Mouse (Mus musculus) regulatory T cell (primary cell): ENCODE results near the gene Blnk.

ENCODE experiments used
- in situ Hi-C: fragments of 300-600 bp; cut with MboI, MseI; formaldehyde crosslinking; loops from one replicate; pipeline ENCODE4 v1.15.1; 2025; ENCODE audit warnings: high pct_unique_total_duplicates

Gene Blnk

DNA sequence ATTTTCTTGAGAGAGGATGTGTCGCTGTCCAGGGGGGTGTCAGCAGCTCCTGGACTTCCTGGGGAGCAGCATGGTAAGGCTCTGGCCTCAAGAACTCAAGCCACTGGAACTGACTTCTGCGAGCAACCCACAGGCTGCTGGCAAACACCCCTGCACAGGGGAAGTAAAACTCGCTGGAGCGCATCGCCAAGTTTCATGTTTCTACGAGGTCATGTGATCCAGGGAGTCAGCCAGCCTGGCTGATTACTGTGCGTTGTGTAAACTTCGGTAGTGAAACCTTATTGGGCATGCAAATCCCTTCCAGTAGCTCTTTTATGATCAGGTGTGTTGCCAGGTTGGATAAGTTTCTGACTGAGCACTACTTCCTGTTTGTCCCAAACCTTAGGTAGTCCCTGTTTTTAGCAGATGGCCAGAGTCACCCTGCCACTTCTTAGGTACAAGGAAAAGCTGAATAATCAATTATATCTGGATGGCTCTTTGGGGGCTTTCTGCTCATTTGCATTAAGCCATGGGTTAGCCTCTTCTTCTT, at the start of gene Blnk:
TSS of gene Blnk (minus strand) at position 479 of the 529 bp plus-strand sequence.
- in situ Hi-C loops = no loop called here

DNA sequence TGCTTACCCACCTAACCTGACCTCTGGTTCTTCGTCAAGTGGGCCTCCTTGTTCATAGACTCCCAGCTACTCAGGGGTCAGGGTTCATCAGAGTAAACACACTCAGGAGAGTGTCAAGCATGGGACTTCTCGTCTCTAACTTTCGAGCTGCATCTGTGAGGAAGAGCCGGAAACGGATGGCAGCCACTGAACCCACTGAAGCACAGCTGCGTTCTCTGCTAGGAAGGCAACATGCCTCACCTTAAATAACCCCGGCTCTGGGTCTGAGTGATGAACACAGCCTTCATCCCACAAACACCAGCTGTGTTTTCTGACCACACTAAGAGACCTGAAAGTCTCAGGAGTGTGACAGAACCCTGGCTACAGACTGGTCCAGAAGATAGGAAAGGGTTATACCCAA, 44.8 kb upstream of the Blnk start:
- in situ Hi-C loops = no loop called here

DNA sequence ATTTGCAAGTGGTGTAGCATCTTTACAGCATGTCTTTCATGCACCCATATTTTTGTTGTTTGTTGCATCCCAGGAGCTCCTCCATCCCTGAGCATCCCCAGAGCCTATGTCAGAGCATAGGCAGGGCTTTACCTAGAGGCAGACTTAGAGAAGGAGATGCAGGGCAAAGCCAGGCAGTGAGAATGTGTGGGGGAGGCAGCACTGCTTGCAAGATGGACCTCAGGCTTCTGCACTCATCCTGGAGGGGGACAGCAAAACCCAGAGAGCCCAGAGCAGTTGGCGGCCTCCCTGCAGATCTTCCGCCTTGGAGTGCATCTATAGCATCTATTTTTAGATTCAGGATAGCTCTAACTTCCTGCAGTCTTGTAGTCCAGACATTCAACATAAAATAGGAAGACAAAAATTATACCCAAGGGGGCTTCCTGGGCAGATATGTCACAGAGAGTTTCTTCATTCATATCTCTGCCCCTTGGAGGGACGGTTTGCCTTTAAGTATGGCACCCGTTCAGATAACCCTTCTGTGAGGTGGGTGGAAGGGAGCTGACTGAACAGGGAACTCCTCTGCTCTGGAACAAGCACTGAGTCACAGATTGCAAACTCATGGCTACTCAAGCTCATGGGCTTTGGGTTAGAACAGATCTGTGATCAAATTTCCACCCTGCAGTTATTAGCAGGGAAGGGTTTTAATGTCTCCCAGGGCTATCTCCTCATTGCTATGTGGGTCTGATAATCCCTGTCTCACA, 41.6 kb upstream of the Blnk start:
- in situ Hi-C loops = no loop called here

DNA sequence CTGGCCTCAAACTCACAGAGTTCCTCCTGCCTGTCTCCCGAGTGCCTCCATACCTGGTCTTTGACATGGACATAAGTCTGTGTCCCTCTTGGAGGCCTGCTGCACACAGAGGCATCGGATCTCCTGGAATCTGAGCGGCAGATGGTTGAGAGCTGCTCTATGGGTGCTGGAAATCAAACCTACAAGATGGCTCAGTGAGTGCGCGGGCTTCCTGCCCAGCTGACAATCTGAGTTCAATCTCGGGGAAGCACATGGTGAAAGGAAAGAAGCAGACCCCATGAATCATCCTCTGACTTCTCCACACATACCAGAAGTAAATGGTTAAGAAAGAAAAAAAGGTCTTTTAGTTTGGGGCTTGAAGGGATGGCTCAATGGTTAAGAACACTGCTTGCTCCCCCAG, 37.5 kb upstream of the Blnk start:
- in situ Hi-C loops = no loop called here

DNA sequence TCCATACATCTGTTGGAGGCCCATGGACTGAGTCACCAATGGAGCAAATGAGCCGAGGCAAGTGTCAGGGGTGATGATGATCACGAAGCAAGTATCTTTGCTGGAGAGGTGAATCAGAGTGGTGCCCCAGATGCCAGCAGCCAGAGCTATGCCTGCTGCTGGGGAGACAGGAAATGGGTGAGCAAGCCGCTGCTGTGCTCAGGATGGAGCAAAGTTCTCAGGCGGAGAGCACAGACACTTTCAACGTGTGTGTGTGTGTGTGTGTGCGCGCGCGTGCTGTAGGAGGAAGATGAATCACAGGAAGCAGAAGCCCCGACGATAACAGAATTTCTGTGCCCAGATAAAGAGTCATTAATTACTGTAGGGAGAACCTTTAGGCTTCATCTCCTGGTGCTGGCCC, 36.7 kb upstream of the Blnk start:
- in situ Hi-C loops = no loop called here

DNA sequence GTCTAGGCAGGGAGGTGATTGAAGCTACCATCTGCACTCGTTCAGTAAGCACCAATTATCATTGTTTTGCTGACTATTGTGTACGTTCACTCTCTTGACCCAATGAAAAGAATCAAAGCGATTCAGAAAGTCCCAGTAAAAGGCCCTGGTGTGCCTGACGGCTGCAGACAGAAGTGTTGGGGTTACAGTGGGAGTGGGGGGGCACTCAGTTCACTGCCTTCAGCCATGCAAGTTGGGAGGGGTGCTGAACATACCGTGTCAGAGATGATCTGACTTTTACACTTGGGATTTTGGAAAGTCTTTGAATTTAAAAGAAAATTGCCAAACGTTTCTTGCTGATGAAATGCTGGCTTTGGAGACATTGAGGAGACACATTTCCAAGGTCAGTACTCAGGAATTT, 35.8 kb upstream of the Blnk start:
- in situ Hi-C loops = no loop called here

DNA sequence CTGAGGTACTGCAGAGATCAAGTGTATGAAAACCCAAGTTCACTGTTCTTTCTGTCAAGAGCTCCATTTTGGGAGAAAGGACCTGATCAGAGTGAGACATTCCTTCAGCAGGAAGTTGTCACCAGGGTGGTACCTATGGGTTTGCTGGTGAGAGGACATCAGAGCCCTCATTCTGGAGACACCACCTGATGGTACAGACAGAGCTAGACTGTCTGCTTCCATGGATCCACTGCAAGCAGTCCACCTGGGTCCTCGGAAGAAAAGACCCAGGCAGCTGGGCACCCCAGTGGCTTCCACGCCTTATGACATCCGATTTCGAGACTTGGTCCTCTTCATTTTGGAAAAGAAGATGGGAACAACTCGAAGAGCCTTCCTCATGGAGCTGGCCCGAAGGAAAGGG, 34.9 kb upstream of the Blnk start, which contains the start of gene Dntt:
TSS of gene Dntt (plus strand) at position 57 of the 400 bp plus-strand sequence.
- in situ Hi-C loops = loop anchor here (10.0 kb wide), 1 partner anchor 444 kb away; the partner anchor contains the start of gene Aldh18a1

DNA sequence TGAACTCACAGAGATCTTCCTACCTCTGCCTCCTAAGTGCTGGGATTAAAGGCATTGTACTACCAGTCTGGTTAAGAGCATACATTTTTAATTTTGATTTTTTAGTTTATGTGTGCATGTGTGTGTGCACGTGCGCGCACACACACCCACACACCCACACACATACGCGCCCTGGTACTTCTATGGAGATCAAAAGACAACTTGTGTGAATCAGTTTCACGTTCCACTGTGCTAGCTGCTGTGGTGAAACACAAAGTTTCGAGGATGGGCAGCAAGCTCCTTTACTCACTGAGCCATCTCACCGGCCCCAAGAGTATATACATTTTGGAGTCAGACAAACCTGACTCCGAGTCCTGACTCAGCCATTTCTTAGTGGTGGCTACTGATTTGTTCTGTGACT, 33.3 kb upstream of the Blnk start:
- in situ Hi-C loops = loop anchor here (10.0 kb wide), 1 partner anchor 443 kb away; the partner anchor contains the start of gene Aldh18a1

DNA sequence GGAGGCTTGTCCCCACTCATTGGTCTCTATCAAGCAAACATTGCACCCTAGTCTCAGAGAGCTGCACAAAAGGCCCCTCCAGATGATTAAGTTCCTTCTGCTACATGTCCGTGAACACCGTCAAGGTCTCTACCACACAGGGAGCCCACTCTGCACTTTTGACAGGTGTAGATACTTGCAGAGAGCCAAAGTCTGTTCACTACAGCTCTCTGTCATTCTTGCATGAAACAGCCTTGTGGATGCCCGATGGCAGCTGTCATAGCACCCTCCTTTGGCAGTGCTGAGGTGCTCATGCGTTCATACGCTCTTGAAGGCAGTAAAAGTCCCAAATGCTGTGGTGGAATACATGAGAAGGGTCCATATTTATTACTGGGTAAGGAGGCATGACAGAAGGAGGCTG, 32.7 kb upstream of the Blnk start:
- in situ Hi-C loops = loop anchor here (10.0 kb wide), 1 partner anchor 442 kb away; the partner anchor contains the start of gene Aldh18a1

DNA sequence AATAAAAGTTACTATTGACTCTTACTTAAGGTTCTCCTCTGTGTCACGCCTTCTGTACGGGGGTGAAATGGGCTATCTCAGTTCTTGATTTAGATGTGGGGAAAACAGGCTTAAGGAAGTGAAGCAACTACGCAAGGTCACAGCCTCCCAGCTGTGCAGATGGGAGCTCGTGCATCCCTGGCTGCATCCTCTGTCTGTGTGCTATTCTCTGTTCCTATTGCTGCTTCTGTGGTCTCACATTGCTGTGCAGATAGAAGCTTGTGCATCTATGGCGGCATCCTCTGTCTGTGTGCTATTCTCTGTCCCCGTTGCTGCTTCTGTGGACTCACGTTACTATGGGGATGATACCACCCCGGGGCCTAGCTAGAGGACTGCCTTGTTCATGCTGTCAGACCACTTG, 32.2 kb upstream of the Blnk start:
- in situ Hi-C loops = loop anchor here (10.0 kb wide), 1 partner anchor 442 kb away; the partner anchor contains the start of gene Aldh18a1

DNA sequence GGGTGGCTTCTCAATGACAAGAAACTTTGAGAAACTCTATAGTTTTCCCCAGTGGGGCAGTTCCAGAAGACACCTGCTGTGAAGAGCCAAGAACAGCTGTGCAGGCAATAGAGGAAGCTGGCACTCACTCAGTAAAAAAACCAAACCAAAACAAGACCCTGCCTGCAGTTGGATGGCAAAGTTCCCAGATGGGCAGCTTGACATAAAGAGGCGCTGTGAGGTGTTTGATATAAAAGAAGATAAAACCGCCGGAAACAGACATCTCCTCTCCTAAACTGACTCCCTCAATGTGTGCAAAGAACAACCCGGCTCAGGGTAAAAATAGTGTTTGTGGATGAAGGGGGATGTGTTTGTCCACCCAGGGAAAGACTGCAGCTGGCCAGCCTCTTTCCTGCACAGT, 27.9 kb upstream of the Blnk start:
- in situ Hi-C loops = loop anchor here (10.0 kb wide), 1 partner anchor 437 kb away; the partner anchor contains the start of gene Aldh18a1

DNA sequence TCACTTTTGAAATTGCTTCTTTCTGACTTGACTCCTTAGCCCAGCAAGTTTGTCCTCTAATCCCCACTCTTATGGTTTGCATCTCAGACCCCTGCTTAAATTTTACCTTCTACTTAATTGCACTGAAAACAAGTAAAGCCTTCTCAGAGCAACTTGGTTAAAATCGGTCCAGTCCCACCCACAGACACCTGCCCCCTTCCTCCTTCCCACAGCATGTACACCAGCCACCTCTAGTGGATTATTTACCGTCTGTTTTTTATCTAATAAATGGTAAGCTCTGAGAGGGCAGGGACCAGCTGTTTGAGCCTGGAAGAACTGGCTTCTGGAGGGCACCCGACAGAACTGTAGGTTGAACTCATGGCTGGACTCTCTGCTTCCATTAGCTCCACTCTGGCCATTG, 26.2 kb upstream of the Blnk start:
- in situ Hi-C loops = loop anchor here (10.0 kb wide), 1 partner anchor 436 kb away; the partner anchor contains the start of gene Aldh18a1

DNA sequence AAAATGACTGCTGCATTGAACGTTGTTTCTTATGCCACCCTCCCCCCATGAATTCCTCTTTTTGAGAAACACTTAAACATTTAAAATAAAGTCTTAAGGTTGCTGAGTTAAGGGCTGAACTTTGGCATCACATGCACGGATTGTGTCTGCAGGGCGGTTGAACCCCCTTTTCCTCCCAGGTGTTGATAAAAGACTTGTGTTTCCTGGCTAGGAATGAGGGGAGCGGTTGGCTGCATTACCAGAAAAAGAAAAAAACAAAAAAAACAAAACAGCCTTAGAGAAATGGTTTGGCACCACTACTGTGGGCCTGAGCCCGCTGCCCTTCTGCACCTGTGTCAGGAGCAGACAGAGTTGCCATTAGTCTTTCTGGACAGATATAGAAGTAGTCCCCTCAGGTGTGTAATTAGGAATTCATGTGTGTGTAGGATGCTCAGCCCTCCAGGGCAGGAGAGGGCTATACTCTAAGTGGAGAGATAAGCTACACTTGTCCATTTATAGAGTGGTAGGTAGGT, 24.9 kb upstream of the Blnk start:
- in situ Hi-C loops = loop anchor here (5.0 kb wide), 1 partner anchor 57 kb away; no protein-coding TSS in a partner anchor

DNA sequence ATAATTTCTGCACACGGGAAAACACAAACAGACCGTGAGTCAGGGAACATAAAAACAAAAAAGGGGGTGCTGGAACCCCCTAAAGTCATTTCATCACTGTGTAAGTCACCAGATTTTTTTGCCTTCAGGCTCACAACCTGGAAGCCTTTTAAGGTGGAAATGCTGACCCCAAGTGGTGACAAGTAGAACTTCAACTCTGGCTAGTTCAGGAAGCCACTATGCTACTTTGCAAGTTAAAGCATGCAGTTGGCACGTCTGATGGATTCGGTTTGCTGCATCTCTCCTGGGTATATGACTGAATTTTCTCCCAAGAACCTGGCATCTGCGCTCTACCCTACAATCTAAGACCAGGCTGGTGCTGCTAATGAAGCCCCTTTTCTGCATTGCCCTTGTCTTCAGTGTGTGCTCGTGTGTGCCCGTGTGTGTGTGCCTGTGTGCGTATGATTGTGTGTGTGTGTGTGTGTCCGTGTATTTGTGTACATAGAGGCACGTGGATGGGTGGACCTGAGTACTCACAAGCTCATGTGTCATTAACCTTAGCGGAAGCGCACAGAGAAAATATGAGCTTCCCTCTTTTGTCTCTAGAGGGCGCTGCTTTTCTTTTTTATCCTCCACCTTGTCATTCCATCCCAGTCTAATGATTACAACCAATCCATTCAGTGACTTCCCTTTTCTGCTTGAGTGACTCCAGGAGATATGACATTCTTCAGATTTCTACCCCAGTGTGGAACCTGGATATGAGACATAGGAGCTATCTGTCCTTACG, 21.8 kb upstream of the Blnk start:
- in situ Hi-C loops = loop anchor here (5.0 kb wide), 1 partner anchor 54 kb away; no protein-coding TSS in a partner anchor

DNA sequence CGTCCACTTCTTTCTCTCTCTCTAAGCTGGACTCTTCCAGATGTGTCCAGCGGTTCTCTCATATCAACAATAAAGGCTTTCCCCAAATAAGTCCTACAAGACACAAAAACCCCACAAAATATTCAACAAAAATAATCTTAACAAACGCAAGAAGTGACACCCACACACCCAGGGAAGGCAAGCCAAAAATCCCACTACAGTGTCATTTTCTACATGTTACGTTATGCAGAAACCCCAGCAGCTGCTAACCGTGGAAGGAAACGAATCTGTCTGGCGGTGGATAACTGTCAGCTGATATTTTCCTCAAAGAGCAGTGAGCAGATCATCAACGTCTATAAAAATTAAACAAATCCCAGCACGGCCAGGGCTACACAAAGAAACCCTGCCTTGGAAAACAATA, 19.7 kb upstream of the Blnk start:
- in situ Hi-C loops = no loop called here

DNA sequence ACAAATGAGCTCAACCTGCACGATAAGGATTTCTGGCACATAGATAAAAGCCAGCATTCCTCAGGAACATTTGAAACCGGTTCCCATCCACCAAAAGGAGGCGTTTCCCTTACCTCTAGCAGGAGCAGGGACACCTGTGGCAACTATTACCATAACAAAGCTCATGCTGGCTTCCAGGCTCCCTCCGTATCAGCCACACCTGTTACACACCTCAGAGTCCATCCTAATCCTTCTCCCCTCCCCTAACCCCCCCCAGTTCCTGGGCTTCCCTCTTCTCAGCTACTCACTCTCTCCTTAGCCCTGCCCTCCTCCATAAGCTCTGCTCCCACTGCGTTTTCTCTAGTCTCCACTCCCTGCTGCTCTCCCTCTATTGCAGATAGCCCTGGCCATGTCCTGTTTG, 19.3 kb upstream of the Blnk start:
- in situ Hi-C loops = no loop called here

DNA sequence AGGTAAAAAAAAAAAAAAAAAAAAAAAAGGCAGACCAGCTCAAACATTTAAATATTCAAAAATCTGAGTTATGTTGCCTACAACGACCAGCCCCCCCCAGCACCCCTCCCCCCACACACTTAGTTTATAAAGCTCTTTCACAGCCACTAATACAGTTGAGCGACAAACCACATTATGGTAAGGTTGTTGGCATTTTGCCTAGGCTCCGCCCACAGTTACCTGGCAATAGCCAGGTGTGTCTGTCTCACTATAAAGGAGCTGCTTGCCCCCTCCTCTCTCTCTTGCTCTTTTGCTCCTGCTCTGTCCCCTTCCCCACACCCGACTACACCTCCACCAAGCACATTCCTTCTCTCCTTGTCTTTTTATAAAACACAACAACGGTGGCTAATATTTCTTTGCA, 17.3 kb upstream of the Blnk start:
- in situ Hi-C loops = no loop called here

DNA sequence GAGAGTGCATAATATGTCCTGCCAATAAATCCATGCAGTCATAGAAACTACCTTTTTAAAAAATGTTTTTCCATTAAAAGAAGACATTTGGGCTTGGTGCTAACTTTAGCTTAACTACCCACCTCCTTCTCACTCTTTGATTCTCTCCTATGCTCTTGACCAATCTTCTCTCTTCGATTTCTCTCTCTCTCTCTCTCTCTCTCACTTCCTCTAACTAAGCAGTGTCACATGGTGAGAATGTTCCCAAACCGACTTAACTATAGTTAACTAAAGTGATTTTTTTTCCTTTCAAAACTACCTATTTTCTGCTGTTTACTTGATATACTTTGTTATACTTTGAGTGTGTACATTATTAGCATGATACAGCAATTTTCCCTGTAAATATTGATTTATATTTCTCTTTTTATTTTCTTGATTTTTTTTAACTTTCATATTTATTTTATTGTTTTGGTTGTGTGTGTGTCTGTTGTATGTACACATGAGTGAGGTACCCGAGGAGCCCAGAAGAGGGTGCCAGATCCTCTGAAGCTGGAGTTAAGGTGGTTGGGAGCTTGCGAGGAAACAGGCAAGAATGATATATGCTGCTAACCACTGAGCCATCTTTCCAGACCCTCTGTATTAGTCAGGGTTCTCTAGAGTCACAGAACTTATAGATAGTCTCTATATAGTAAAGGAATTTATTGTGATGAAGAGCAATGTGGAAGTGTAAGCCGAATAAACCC, 14.5 kb upstream of the Blnk start:
- in situ Hi-C loops = no loop called here

DNA sequence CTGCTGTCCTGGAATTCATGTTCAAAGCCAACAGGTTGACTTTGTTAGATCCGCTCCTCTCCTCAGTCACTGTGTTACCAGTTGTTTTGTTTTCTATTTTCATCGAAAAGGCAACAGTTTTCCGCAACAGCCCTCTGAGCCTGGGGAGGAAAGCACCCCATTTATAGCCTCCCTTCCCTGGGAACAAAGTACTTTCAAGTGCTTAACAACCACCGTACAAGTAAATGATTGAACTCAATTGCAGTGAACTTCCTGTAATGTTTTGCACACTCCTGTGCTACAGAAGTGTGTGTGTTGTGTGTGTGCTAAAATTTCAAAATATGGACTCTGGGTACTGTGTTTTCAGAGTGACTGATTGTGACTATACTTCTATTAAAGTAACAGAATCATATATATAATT, 13.4 kb upstream of the Blnk start:
- in situ Hi-C loops = no loop called here

DNA sequence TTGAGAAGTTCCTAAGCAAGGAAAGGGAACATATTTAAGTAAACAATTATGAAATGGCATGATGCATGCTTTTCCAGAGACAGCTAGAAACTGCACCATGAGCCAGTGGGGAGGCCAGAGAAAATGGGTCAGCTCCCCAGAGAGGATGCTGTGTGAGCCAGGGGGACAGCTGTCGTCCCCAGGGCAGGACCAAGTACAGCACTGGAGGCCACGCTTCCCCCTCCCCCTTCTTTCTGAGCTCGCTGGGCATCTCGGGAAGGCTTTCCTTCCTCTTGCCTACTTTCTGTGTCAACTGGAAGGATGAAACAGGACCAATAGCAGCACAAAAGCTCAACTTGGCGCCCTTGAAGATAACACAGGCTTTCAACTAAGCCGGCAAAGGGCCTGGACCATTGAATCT, 13.0 kb upstream of the Blnk start:
- in situ Hi-C loops = no loop called here

DNA sequence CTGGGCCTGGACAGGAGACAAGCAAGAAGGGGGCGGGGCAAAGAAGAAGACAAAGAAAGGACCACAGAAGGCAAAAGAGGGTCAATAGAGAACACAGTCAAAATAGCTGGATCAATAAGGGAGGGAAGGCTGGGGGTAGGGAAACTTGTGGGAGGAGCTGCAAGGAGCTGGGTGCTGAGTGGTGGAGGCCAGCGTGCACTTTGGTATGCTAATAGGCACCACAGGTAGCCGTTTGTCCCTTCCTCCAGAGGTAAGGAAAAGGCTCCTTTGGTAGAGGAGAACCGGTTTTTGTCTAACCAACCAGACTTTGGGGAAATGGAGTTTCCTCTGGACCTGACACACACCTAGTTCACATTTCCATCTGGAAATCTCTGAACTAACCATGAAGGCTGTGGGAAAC, 12.3 kb upstream of the Blnk start:
- in situ Hi-C loops = no loop called here
